Mouse (Mus musculus): ENCODE data around the gene Abhd4.
A peak's percentile ranks its signal among the peaks of the same experiment; 100 is the strongest.

Gene Abhd4

GRCm38 (mm10) chr14:54253741-54254291 is at the start of gene Abhd4, which contains the start of gene Dad1:
Gene Abhd4, plus strand, starts transcription at chr14:54254188.
Gene Dad1, minus strand, starts transcription at chr14:54254104.
- DNase-seq (ENCODE audit: low read depth, low spot score), result peak; percentile 94

GRCm38 (mm10) chr14:54204311-54204710 is 49.7 kb upstream of the Abhd4 start:
- no peak for DNase-seq (ENCODE audit: low read depth, low spot score)

GRCm38 (mm10) chr14:54204786-54205185 is 49.2 kb upstream of the Abhd4 start:
- no peak for DNase-seq (ENCODE audit: low read depth, low spot score)

- no peak for DNase-seq (ENCODE audit: low read depth, low spot score)
Observed at GRCm38 (mm10) chr14:54205904-54206303, 48.1 kb upstream of the Abhd4 start.

GRCm38 (mm10) chr14:54206309-54206708 is 47.7 kb upstream of the Abhd4 start:
- no peak for DNase-seq (ENCODE audit: low read depth, low spot score)

GRCm38 (mm10) chr14:54206750-54207550 is 47.0 kb upstream of the Abhd4 start:
- no peak for DNase-seq (ENCODE audit: low read depth, low spot score)

- no peak for DNase-seq (ENCODE audit: low read depth, low spot score)
Observed at GRCm38 (mm10) chr14:54207924-54208323, 46.1 kb upstream of the Abhd4 start.

GRCm38 (mm10) chr14:54208741-54209140 is 45.2 kb upstream of the Abhd4 start:
- no peak for DNase-seq (ENCODE audit: low read depth, low spot score)

- no peak for DNase-seq (ENCODE audit: low read depth, low spot score)
Observed at GRCm38 (mm10) chr14:54209932-54210331, 44.1 kb upstream of the Abhd4 start.

GRCm38 (mm10) chr14:54210401-54210800 is 43.6 kb upstream of the Abhd4 start:
- DNase-seq (ENCODE audit: low read depth, low spot score), result no peak

GRCm38 (mm10) chr14:54211199-54211598 is 42.8 kb upstream of the Abhd4 start:
- DNase-seq (ENCODE audit: low read depth, low spot score), result no peak

- DNase-seq (ENCODE audit: low read depth, low spot score), result no peak
Observed at GRCm38 (mm10) chr14:54211755-54212154, 42.2 kb upstream of the Abhd4 start.

- DNase-seq (ENCODE audit: low read depth, low spot score), result no peak
Observed at GRCm38 (mm10) chr14:54213734-54214133, 40.3 kb upstream of the Abhd4 start.

GRCm38 (mm10) chr14:54214477-54214876 is 39.5 kb upstream of the Abhd4 start:
- no peak for DNase-seq (ENCODE audit: low read depth, low spot score)

GRCm38 (mm10) chr14:54214901-54215300 is 39.1 kb upstream of the Abhd4 start:
- DNase-seq (ENCODE audit: low read depth, low spot score), result no peak

GRCm38 (mm10) chr14:54216126-54216525 is 37.9 kb upstream of the Abhd4 start:
- no peak for DNase-seq (ENCODE audit: low read depth, low spot score)

- DNase-seq (ENCODE audit: low read depth, low spot score), result no peak
Observed at GRCm38 (mm10) chr14:54218233-54218632, 35.8 kb upstream of the Abhd4 start.

GRCm38 (mm10) chr14:54218721-54219120 is 35.3 kb upstream of the Abhd4 start:
- no peak for DNase-seq (ENCODE audit: low read depth, low spot score)

- DNase-seq (ENCODE audit: low read depth, low spot score), result no peak
Observed at GRCm38 (mm10) chr14:54219256-54219655, 34.7 kb upstream of the Abhd4 start.

- DNase-seq (ENCODE audit: low read depth, low spot score), result no peak
Observed at GRCm38 (mm10) chr14:54219849-54220248, 34.1 kb upstream of the Abhd4 start.

GRCm38 (mm10) chr14:54220726-54221494 is 33.1 kb upstream of the Abhd4 start:
- DNase-seq (ENCODE audit: low read depth, low spot score), result no peak

GRCm38 (mm10) chr14:54221641-54222040 is 32.3 kb upstream of the Abhd4 start:
- DNase-seq (ENCODE audit: low read depth, low spot score), result no peak
